Mouse (Mus musculus) G1E-ER4 (cell line): ENCODE data around the gene Uvrag. TPM values are rescaled to one million over a fixed set of nuclear protein-coding genes. Genes with fewer than 3 reads are reported as not detected.

Experiments used
- GATA1 ChIP-seq: IDR thresholded peaks from one replicate; pipeline ENCODE4 v1.8.0; 2012; ENCODE audit warnings: low read length, inconsistent platforms
- polyA plus RNA-seq: library from polyadenylated mRNA; stranded (reverse); fragments of >175 nt; gene quantifications from 2 replicates; pipeline ENCODE4 v1.2.3, GENCODE M21; 2012

The Uvrag gene
- polyA plus RNA-seq, 1 experiment: 15.3 TPM

DNA sequence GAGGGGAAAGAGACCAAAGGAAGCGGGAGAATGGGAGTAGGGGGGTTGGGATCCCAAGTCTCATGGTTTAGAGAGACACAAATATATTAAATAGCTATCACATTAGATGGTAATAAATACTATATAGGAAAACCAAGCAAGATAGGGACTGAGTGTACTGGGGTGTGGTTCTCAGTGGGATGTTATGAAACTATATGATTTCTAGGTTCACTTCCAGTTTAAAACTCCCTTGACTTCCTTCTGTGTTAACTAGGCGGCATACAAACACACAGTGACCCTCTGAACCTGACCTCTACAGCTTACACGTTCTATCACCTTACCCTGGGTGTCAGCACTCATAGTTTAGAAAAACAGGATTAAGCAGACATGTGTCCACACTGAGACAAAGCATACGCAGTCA lies 126.3 kb downstream of the Uvrag start:
- no peak for TF ChIP-seq GATA1

DNA sequence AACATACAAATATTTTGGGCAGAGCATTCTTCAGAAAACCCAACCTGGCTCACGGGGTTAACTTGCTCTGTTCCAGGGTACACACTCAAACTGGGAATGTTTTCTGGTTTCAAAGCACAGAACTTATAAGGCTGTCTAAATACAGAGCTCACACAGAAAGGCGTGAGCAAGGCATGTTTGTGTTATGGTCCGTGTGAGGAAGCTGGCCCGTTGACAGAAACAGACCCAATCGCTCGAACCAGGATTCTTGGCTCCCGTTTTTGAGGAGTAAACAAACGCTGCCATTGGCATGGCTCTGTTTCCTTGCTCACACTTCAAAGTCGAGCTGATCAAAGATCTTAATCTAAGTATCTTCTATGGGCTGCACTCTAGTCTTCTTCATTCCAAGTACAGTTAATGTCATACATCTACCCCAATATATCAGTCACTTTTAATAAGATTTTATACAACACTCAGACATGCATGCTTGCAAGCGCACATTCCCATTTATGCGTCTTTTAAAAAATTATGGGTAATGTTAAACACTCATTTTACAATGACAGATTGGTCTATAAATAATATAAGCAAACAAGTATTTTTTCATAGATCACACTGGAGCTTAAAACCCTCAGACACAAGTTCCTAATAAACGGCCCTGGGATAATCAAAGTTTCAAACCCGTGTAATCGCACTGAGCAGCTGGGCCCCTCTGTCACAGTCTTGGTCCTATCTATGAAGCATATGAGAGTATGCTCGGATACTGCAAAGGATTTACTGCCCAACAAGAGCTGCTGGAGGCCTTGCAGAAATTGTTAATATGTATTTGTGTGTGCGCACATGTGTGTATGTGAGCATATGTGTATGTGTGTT lies 133.2 kb downstream of the Uvrag start:
- TF ChIP-seq GATA1: no peak

DNA sequence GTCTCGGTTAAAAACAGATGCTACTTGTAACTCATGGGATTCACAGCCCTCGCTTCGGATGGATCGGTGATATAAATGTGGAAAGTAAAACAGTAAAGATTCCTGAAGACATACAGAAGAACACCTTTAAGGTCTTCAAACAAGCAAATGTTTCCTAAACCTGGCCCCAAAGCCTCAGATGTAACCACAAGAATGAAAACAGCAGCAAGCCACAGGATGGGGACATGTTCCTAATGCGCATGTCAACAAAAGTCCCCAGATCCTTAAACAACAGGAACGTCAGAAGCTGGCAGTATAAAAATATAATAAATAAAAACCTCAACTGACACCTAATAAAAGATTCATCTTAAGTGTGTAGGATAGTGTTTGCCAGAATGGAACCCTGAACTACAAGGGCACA lies 137.7 kb downstream of the Uvrag start:
- TF ChIP-seq GATA1: no peak

DNA sequence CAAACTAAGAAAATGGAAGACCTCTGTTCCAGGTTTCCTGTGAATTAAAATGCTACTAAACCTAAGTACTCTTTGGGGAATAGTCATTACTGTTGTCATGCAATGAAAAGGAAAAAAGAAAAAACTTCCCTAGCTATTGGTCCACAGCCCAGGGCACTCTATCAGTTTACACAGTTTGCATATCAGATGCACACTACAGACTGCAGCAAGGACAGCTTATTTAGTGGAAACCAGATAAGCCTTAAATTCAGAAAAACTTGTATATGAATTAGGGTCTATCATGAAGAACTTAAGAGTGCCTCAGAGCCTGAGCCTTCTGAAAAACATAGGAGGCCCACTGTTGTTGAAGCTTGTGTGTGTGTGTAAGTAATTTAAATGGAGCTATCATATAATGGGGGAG lies 142.2 kb downstream of the Uvrag start:
- TF ChIP-seq GATA1: no peak

DNA sequence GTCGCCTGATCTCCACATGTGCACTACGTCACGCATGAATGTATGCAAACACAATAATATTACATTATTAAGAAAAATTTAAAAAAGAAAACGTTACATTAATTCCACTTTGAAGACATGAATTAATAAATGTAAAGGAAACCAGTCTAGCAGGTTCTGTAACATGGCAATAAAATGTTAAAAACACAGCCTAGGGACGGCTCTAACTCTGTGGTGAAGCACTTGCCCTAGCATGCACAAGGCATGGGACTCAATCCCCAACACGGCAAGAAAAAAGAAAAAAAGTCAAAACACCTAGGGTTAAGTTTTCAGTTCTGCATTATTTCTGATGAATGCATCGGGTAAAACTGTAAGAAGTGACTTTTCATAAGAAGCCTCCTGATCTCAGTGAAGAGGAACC lies 143.2 kb downstream of the Uvrag start:
- no peak for TF ChIP-seq GATA1

DNA sequence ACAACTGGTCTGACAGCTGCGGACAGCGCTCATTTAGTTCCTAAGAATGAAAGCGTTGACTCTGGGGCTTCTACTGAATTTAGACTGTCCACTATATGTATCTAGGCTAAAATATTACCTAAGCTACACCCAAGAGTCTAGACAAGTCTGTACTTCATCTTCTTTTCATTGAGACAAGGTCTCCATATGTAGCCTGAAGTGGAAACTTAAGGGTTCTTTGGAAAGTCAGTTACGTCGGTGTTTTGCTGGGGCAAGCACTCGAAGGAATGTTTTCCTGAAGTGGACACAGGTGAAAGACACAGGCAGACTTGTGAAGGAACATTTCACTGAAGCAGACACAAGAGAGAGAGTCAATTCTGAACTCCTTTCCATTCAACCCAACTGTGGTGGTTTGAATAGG lies 144.2 kb downstream of the Uvrag start:
- no peak for TF ChIP-seq GATA1

DNA sequence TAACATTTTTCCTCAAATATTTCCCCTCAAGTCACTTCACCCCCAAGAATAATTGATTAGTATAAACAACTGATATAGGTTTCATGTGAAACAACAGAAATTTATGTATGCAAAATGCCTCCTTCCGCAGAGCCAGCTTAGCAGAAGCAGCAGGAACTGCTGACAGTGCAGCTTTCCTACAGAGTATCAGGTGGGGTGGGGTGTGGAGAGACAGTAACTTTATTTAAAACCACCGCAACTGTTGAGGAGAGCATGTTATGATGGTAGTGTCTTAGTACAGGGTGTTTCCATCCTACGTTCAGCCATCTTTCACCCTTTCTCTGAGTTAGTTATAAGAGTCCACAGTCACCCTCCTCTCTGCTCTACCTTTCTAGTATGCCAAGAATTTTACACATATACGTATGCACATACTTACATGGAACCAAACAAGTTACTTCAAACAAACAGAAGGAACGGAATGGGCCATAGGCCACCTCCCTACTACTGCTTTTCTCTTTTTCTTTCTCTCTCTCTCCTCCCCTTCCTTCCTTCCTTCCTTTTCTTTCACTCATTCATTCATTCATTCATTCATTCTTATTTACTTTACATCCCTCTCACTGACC lies 145.7 kb downstream of the Uvrag start:
- TF ChIP-seq GATA1: no peak

DNA sequence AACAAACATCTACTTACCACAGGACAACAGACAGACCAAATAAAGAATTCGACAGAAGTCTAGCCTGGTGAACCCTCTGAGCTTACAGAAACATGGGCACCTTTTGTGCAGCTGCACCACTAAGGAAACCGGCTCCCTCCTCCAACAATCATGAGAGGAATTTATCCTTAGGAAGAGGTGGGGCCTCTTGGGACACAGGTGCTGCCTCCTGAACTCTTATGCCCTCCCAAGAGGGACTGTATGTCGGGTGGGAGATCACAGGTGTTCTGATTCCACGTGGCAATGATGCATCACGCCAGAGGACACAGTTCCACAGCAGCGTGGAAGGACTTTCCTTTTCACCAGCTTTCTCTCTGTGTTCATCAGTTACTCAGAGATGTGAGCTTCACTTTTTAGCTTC lies 146.8 kb downstream of the Uvrag start:
- TF ChIP-seq GATA1: no peak

DNA sequence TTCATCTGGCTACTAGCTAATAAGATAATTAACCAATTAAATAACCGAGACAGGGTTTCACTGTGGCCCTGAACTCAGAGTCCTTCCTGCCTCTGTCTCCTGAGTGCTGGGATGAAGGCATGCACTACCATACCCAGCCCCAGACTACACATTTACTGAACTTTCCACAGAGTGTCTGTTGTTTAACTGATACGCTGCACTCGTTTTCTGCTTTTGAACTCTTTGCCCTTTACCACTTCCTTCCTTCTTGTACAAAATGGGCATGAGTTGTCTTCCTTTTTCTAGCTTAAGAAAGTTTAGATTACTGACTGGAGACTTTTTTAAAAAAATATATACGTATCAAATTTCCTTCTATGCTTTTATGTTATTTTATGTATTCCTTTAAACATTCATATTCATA lies 147.5 kb downstream of the Uvrag start:
- no peak for TF ChIP-seq GATA1

DNA sequence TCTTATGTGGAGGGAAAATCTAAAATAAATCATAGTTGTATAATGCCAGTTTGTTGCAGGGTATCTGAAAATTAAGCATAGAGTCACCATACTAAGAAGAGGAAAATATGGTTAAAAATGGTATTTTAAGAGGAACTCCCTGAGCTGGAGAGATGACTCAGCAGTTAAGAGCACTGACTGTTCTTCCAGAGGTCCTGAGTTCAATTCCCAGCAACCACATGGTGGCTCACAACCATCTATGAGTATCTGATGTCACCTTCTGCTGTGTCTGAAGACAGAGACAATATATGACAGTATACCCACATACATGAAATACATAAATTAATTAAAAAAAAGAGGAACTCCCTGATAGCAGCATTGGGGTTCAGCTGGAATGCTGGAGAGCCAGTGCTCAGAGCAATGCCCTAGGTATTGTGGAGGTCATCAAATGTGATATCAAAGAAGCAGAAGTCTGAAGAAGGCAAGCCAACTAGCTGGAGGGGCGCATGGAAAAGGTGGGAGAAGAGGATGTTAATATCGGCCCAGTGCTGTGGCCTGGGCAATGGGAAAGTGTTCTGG lies 149.7 kb downstream of the Uvrag start:
- TF ChIP-seq GATA1: no peak

DNA sequence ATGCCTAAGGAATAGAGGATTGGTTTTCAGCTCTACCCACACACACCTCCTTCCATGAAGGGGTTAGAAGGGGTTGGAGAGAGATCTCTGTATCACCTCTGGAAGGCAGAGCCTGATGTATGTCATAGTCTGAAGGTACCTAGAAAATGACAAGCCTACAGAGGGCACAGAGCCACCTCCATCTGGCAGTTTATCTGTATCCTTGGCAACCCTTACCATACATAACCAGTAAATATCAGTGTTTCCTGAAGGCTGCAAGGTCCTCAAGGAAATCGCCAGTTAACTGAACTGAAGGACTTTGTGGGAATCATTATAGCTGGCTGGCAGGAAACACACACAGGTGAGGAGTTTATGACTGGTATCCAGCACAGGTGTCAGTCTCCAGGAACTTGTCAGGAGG lies 150.4 kb downstream of the Uvrag start:
- no peak for TF ChIP-seq GATA1

DNA sequence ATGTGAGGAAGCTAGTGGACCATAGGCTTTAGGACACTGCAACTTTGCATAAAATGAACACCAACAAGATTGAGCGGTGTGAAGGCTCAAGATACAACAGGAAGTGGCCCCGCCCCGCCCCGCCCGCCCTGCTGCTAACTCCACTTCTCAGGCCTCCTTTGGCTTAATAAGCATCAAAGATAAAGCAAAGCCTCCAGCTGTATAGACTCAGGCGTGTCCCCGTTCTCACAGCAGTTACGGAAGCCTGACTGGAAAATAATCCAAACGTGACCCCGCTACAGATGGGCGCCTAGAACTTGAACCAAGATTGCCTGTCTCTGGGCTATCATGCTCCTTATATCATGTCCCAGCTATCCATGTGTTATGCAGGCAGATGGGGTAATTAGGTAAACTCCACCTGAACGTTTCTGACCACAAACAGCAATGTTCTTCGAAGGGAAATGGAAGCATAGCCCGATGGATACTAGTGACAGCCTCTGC lies 153.9 kb downstream of the Uvrag start:
- TF ChIP-seq GATA1: no peak

DNA sequence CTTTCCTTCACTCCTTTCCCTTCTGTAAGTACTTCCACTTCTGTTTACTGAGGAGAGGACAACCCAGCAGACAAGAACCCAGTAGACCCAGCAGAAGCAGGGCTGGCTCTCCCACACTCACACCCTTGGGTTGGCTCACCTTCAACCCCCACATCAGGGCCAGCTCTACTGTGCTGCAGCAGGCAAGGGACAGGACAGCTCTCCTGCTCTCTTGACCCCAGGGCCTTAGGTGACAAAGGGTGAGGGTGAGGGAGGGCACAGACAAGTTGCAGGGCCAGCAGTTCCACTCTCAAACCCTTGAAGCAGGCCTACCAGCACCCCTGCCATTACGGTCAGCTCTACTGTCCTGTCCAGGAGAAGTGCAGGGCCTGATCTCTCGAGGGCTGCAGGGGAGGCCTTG lies 155.0 kb downstream of the Uvrag start:
- TF ChIP-seq GATA1: no peak

DNA sequence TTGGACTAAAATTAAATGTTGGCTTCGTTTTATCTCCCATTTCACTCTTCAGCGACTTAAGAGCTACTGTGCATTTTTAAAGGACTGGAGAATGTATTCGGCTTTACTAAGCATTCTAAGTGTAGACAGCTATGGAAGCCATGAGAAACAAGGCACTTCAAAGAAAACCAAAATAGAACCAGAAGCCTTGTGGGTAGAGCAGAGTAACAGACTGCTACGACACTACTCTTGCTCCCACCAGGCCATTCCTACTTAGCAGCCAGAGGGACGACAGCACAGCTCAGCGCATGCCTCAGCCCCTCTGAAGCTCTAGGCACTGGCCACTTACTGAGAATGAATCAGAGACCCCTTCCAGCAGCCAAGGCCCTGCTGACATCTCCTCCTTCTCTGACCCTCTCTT lies 155.5 kb downstream of the Uvrag start:
- no peak for TF ChIP-seq GATA1

DNA sequence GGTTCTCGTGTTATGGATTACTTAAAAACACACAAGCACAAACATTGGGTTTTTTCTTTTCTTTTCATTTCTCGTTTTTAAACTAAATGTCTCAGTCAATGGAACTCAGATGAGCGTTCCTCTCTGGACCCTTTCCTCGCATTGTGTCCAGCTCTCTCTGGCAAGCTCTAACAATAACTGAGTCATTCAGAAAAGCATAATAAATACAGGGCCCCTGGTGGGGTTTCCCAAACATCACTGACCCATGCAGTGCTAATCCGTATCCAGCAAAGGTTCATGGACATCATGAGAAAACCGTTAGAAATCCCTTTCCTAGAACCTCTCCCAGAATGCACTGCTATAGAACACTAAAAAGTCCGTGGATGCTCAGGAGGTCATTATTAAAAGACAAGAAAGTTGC lies 156.6 kb downstream of the Uvrag start:
- no peak for TF ChIP-seq GATA1

DNA sequence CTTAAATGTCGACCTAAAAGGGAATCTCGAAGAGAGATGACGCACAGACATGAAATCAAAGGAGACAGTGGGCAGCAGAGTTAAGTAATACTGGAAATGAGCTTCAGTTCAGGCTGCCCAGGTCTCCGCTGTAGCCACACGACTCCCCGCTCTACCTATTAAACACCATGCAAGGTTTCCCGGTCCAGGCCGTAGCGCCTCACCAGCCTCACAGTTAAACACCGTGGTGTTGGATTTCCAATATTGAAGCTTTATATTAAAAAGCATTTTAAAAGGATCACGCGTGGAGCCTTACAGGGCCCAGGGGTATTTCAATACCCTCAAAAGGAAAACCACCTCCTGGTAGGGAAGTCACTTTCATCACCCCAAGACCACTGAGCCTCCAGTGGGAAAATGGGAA lies 157.9 kb downstream of the Uvrag start:
- TF ChIP-seq GATA1: no peak

DNA sequence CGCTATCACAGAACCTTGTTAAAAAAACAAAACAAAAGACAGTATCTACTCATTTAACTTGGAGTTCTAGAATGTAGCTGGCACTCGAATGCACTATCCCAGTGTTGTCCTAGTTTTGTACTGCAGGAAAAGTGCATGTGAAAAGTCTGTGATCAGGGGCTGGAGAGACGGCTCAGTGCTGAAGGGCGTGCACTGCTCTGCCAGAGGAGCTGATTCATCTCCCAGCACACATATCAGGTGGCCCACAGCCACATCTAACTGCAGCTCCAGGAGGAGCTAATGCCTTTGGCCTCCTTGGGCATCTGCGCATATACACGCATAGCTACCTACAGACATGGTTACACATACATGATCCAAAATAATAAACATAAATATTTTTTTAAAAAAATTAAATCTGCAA lies 159.5 kb downstream of the Uvrag start:
- no peak for TF ChIP-seq GATA1
